ENCODE assay signal across 14 mouse cellular contexts in the genomic region with DNA sequence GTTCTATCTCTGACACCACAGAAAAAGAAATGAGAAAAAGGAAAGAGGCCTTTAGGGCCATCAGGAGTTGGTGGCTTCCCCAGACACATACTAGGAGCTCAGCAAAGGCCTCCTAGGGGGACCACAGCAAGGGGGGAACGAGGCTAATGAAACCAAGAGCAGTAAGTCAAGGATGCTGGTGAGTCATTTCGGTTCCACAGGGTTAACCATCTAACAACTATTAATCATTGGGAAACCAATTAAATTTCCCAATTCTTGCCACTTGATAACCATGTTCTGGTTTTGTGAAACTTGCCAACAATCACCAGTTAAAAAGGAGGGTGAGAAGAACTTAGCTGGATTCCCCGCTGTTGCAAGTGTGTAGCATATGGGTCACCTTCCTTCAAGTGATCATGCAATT.
"Had no signal": no experiment of that assay in that cellular context is flagged by ENCODE, and none has a peak within 500 bp of the region (broad histone marks: within the 10 kb centered on the region; RNA-seq: fewer than 3 reads in every experiment).

No protein-coding gene starts in this region.

- H3K27ac ChIP-seq: kidney, postnatal 0 days; limb, embryonic 10.5 days; liver, embryonic 15.5 days; midbrain, embryonic 12.5 days; neural tube, embryonic 15.5 days had no signal

- H3K9ac ChIP-seq: liver, embryonic 15.5 days; lung, embryonic 14.5 days; midbrain, embryonic 12.5 days; neural tube, embryonic 15.5 days had no signal

- H3K4me1 ChIP-seq: limb, embryonic 10.5 days; liver, embryonic 15.5 days; midbrain, embryonic 12.5 days; neural tube, embryonic 15.5 days had no signal

- ATAC-seq: midbrain, embryonic 16.5 days had no signal

- DNase-seq: kidney, adult 2 months; lung, embryonic 14.5 days; lung, postnatal 14 days; right cerebral cortex, postnatal 4 days; spleen, adult 18-20 months; thymus, adult 2 months; thymus, postnatal 25 days had no signal

- H3K4me2 ChIP-seq: liver, embryonic 11.5 days; liver, embryonic 15.5 days; lung, embryonic 14.5 days; midbrain, embryonic 12.5 days; neural tube, embryonic 15.5 days had no signal

- H3K4me3 ChIP-seq: limb, embryonic 10.5 days; liver, embryonic 15.5 days; midbrain, embryonic 12.5 days; neural tube, embryonic 15.5 days had no signal

- H3K36me3 ChIP-seq: limb, embryonic 10.5 days; liver, embryonic 15.5 days; midbrain, embryonic 12.5 days; neural tube, embryonic 15.5 days had no signal

- H3K9me3 ChIP-seq: limb, embryonic 10.5 days; liver, embryonic 15.5 days; midbrain, embryonic 12.5 days; neural tube, embryonic 15.5 days had no signal

- H3K27me3 ChIP-seq: liver, embryonic 15.5 days; midbrain, embryonic 12.5 days; neural tube, embryonic 15.5 days had no signal
